Mouse (Mus musculus): ENCODE measurements around the gene Lama5. TPM values are rescaled to one million over a fixed set of nuclear protein-coding genes. Genes with fewer than 3 reads are reported as not detected.
"Not testable (repeated sequence)": the region's sequence is repeated elsewhere in the genome, so short reads cannot be mapped to it uniquely, and the experiment has no call there.

Gene Lama5
- polyA plus RNA-seq, 1 experiment: 8.3 TPM

- Histone ChIP-seq H3K36me3 (ENCODE audit: control insufficient read depth, insufficient read depth, low read length) (no peaks in the 10 kb centered on the region; the same call in 1 of the 2 replicates), H3K4me1 (ENCODE audit: control insufficient read depth, insufficient read depth, low read length) (peaks cover 13% of the 10 kb centered on the region), H3K27me3 (ENCODE audit: control insufficient read depth, insufficient read depth, low read length) (no peaks in the 10 kb centered on the region), H3K27ac (ENCODE audit: control insufficient read depth, insufficient read depth, low read depth, low read length) (no peak overlapping the region), H3K4me3 (ENCODE audit: control insufficient read depth, low read depth, low read length) (peak overlapping the region; percentile 48)
- TF ChIP-seq POLR2A (IDR thresholded peaks at IDR 0.05; ENCODE audit: control insufficient read depth, low read depth, low read length) (no peak), CTCF (IDR thresholded peaks at IDR 0.05; ENCODE audit: control insufficient read depth, insufficient read depth, insufficient replicate concordance, low read depth, low read length) (no peak)
These were observed 51.5 kb downstream of the Lama5 start for GRCm38 (mm10) chr2:180174121-180174520.

GRCm38 (mm10) chr2:180173711-180174110 lies 51.9 kb downstream of the Lama5 start:
- Histone ChIP-seq H3K27ac (ENCODE audit: control insufficient read depth, insufficient read depth, low read depth, low read length) (peak overlapping the region; percentile 59; the same call in 1 of the 2 replicates), H3K4me1 (ENCODE audit: control insufficient read depth, insufficient read depth, low read length) (peaks cover 13% of the 10 kb centered on the region), H3K4me3 (ENCODE audit: control insufficient read depth, low read depth, low read length) (peak overlapping the region; percentile 20)
- not testable (repeated sequence) for H3K36me3 ChIP-seq (ENCODE audit: control insufficient read depth, insufficient read depth, low read length); H3K27me3 ChIP-seq (ENCODE audit: control insufficient read depth, insufficient read depth, low read length)
- TF ChIP-seq POLR2A (IDR thresholded peaks at IDR 0.05; ENCODE audit: control insufficient read depth, low read depth, low read length): peak; percentile 43; the same call in 1 of the 2 replicates

- Histone ChIP-seq H3K27me3 (ENCODE audit: control insufficient read depth, insufficient read depth, low read length) (no peaks in the 10 kb centered on the region), H3K27ac (ENCODE audit: control insufficient read depth, insufficient read depth, low read depth, low read length) (peak overlapping the region; percentile 59; the same call in 1 of the 2 replicates), H3K4me3 (ENCODE audit: control insufficient read depth, low read depth, low read length) (peak overlapping the region; percentile 93), H3K36me3 (ENCODE audit: control insufficient read depth, insufficient read depth, low read length) (no peaks in the 10 kb centered on the region; the same call in 1 of the 2 replicates), H3K4me1 (ENCODE audit: control insufficient read depth, insufficient read depth, low read length) (peaks cover 13% of the 10 kb centered on the region)
- TF ChIP-seq CTCF (IDR thresholded peaks at IDR 0.05; ENCODE audit: control insufficient read depth, insufficient read depth, insufficient replicate concordance, low read depth, low read length) (0 out of 2 replicates have a peak, but pooled peaks have one; percentile 13), POLR2A (IDR thresholded peaks at IDR 0.05; ENCODE audit: control insufficient read depth, low read depth, low read length) (no peak)
These were observed 52.5 kb downstream of the Lama5 start for GRCm38 (mm10) chr2:180173163-180173562.

- no peak for TF ChIP-seq POLR2A (IDR thresholded peaks at IDR 0.05; ENCODE audit: control insufficient read depth, low read depth, low read length)
- no peak for TF ChIP-seq CTCF (IDR thresholded peaks at IDR 0.05; ENCODE audit: control insufficient read depth, insufficient read depth, insufficient replicate concordance, low read depth, low read length)
- Histone ChIP-seq H3K36me3 (ENCODE audit: control insufficient read depth, insufficient read depth, low read length) (no peaks in the 10 kb centered on the region; the same call in 1 of the 2 replicates), H3K4me3 (ENCODE audit: control insufficient read depth, low read depth, low read length) (peak overlapping the region; percentile 93), H3K27me3 (ENCODE audit: control insufficient read depth, insufficient read depth, low read length) (no peaks in the 10 kb centered on the region), H3K4me1 (ENCODE audit: control insufficient read depth, insufficient read depth, low read length) (peaks cover 13% of the 10 kb centered on the region), H3K27ac (ENCODE audit: control insufficient read depth, insufficient read depth, low read depth, low read length) (peak overlapping the region; percentile 8)
These were observed 53.5 kb downstream of the Lama5 start for GRCm38 (mm10) chr2:180172152-180172551.

GRCm38 (mm10) chr2:180171522-180172070 lies 54.1 kb downstream of the Lama5 start:
- H3K4me3 ChIP-seq (ENCODE audit: control insufficient read depth, low read depth, low read length): peak overlapping the region; percentile 93
- H3K4me1 ChIP-seq (ENCODE audit: control insufficient read depth, insufficient read depth, low read length): peaks cover 13% of the 10 kb centered on the region
- peak overlapping the region; percentile 88 for H3K27ac ChIP-seq (ENCODE audit: control insufficient read depth, insufficient read depth, low read depth, low read length)
- TF ChIP-seq CTCF (IDR thresholded peaks at IDR 0.05; ENCODE audit: control insufficient read depth, insufficient read depth, insufficient replicate concordance, low read depth, low read length): no peak
- peak; percentile 50 for TF ChIP-seq POLR2A (IDR thresholded peaks at IDR 0.05; ENCODE audit: control insufficient read depth, low read depth, low read length)
- no peaks in the 10 kb centered on the region; the same call in 1 of the 2 replicates for H3K36me3 ChIP-seq (ENCODE audit: control insufficient read depth, insufficient read depth, low read length)
- no peaks in the 10 kb centered on the region for H3K27me3 ChIP-seq (ENCODE audit: control insufficient read depth, insufficient read depth, low read length)

- Histone ChIP-seq H3K27ac (ENCODE audit: control insufficient read depth, insufficient read depth, low read depth, low read length) (peak within 1 kb of the TSS; percentile 88), H3K36me3 (ENCODE audit: control insufficient read depth, insufficient read depth, low read length) (no peaks in the 10 kb centered on the region; the same call in 1 of the 2 replicates), H3K4me3 (ENCODE audit: control insufficient read depth, low read depth, low read length) (peak within 1 kb of the TSS; percentile 93), H3K4me1 (ENCODE audit: control insufficient read depth, insufficient read depth, low read length) (peaks cover 13% of the 10 kb centered on the region), H3K27me3 (ENCODE audit: control insufficient read depth, insufficient read depth, low read length) (no peaks in the 10 kb centered on the region)
- TF ChIP-seq POLR2A (IDR thresholded peaks at IDR 0.05; ENCODE audit: control insufficient read depth, low read depth, low read length): no peak
- TF ChIP-seq CTCF (IDR thresholded peaks at IDR 0.05; ENCODE audit: control insufficient read depth, insufficient read depth, insufficient replicate concordance, low read depth, low read length): peak; percentile 62
These were observed 54.7 kb downstream of the Lama5 start, which contains the start of gene Adrm1 for GRCm38 (mm10) chr2:180170806-180171521. Gene Adrm1 (plus strand): TSS chr2:180171485.

GRCm38 (mm10) chr2:180170151-180170805 lies 55.4 kb downstream of the Lama5 start:
- Histone ChIP-seq H3K27ac (ENCODE audit: control insufficient read depth, insufficient read depth, low read depth, low read length) (peak overlapping the region; percentile 86), H3K36me3 (ENCODE audit: control insufficient read depth, insufficient read depth, low read length) (no peaks in the 10 kb centered on the region; the same call in 1 of the 2 replicates), H3K4me3 (ENCODE audit: control insufficient read depth, low read depth, low read length) (peak overlapping the region; percentile 93), H3K4me1 (ENCODE audit: control insufficient read depth, insufficient read depth, low read length) (peaks cover 13% of the 10 kb centered on the region), H3K27me3 (ENCODE audit: control insufficient read depth, insufficient read depth, low read length) (no peaks in the 10 kb centered on the region)
- TF ChIP-seq CTCF (IDR thresholded peaks at IDR 0.05; ENCODE audit: control insufficient read depth, insufficient read depth, insufficient replicate concordance, low read depth, low read length) (no peak), POLR2A (IDR thresholded peaks at IDR 0.05; ENCODE audit: control insufficient read depth, low read depth, low read length) (0 out of 2 replicates have a peak, but pooled peaks have one; percentile 9)
